Mouse (Mus musculus) heart, adult 2 months (tissue): ENCODE measurements around the gene Lrrfip1. TPM values are rescaled to one million over a fixed set of nuclear protein-coding genes. Genes with fewer than 3 reads are reported as not detected.

Experiments
- DNase-seq, 2 experiments: peaks; one replicate each; pipeline ENCODE4 v3.0.0; 2021
- H3K27ac ChIP-seq: fragments of 200-600 bp; 2 replicates; pipeline ENCODE4 v1.8.1; 2022
- H3K27me3 ChIP-seq: fragments of 200-500 bp; 2 replicates; pipeline ENCODE4 v1.6.1; 2012; ENCODE audit warnings: mild to moderate bottlenecking, low read length, inconsistent platforms, mixed read lengths; ENCODE audit not compliant: control insufficient read depth, insufficient read depth
- H3K36me3 ChIP-seq: fragments of 200-500 bp; 2 replicates; pipeline ENCODE4 v1.6.1; 2012; ENCODE audit warnings: low read length, inconsistent platforms; ENCODE audit not compliant: control insufficient read depth, insufficient read depth
- H3K4me1 ChIP-seq: fragments of 200-500 bp; 2 replicates; pipeline ENCODE4 v1.6.1; 2011; ENCODE audit warnings: low read length; ENCODE audit not compliant: control insufficient read depth, insufficient read depth
- H3K4me3 ChIP-seq: fragments of 200-600 bp; 2 replicates; pipeline ENCODE4 v1.8.1; 2022
- H3K79me2 ChIP-seq: fragments of 200-500 bp; replicated peaks from 2 replicates; pipeline ENCODE4 v1.6.1; 2012; ENCODE audit warnings: mild to moderate bottlenecking, inconsistent platforms, low read length, moderate library complexity, mixed read lengths; ENCODE audit not compliant: control insufficient read depth, insufficient read depth
- H3K9ac ChIP-seq: fragments of 200-500 bp; 2 replicates; pipeline ENCODE4 v1.6.1; 2012; ENCODE audit warnings: low read depth, mild to moderate bottlenecking, control low read depth, inconsistent platforms, low read length, mixed read lengths
- CTCF ChIP-seq: fragments of 200-600 bp; IDR thresholded peaks from 2 replicates; pipeline ENCODE4 v1.8.1; 2022; ENCODE audit warnings: antibody characterized with exemption, mild to moderate bottlenecking, moderate library complexity
- EP300 ChIP-seq: fragments of 200-500 bp; IDR thresholded peaks from 2 replicates; pipeline ENCODE4 v1.6.1; 2011; ENCODE audit warnings: low read depth, low read length, control low read depth; ENCODE audit not compliant: insufficient read depth
- POLR2A ChIP-seq: fragments of 200-500 bp; IDR thresholded peaks from 2 replicates; pipeline ENCODE4 v1.6.1; 2011; ENCODE audit warnings: mild to moderate bottlenecking, low read depth, low read length, control low read depth; ENCODE audit not compliant: insufficient read depth
- WGBS: fragments of 180-500 bp; shearing (Covaris S2); methylation state at CpG from one replicate; pipeline ENCODE4 v1.1.7; 2018; 5-methylcytosine and 5-hydroxymethylcytosine counted together
- intact Hi-C: fragments of 180-260 bp; cut with DNase I; formaldehyde crosslinking; loops from one replicate; pipeline ENCODE4 v1.15.1; 2025
- polyA plus RNA-seq: library from polyadenylated mRNA; depleted of rRNA; stranded (reverse); fragments of >200 nt; gene quantifications from 2 replicates; pipeline ENCODE4 v1.2.3, GENCODE M21; 2012
- total RNA-seq, 2 experiments: library from RNA; stranded (reverse); gene quantifications; 2 replicates each; pipeline ENCODE4 v1.2.3; 2021

Gene Lrrfip1
- total and polyA plus RNA-seq, 3 experiments = 32.9 to 75.5 (median 63.5) TPM

- Histone ChIP-seq H3K9ac (no peak overlapping the region), H3K4me3 (no peak overlapping the region), H3K27ac (peak overlapping the region; percentile 41; the same call in 1 of the 2 replicates), H3K27me3 (no peaks in the 10 kb centered on the region), H3K36me3 (peaks cover 4% of the 10 kb centered on the region; the same call in 1 of the 2 replicates), H3K79me2 (no peaks in the 10 kb centered on the region), H3K4me1 (peaks cover 5% of the 10 kb centered on the region)
- WGBS = 75% methylated on average over 8 of the region's 8 CpGs
- intact Hi-C loops = no loop called here
- no peak for DNase-seq
- TF ChIP-seq EP300 = no peak
- TF ChIP-seq CTCF = no peak
- TF ChIP-seq POLR2A = no peak
Observed at GRCm38 (mm10) chr1:91076946-91077345, 78.4 kb downstream of the Lrrfip1 start.

DNA sequence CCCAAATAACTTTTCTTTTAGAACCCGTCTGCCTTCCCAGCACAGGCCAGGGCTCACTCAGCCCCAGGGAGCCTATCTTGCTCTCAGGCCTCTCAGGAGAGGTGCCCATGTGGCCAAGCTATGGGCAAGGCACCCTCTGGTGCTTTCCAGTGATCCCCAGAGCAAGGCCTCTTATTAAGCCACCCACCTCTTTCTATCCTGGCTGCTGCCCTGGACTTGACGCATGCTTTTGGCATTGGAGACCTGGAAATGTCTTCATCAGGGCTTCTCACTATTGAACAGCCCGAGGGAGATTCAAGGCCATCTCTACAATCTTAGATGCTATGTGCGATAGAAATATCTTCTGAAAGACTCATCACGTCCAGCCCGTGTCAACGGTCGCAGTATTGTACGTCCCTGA lies 78.9 kb downstream of the Lrrfip1 start:
- peak overlapping the region; percentile 41; the same call in 1 of the 2 replicates for H3K27ac ChIP-seq
- 53% methylated on average over 9 of the region's 9 CpGs for WGBS
- H3K27me3 ChIP-seq = no peaks in the 10 kb centered on the region
- no peak for TF ChIP-seq POLR2A
- no peak for TF ChIP-seq EP300
- no peak for TF ChIP-seq CTCF
- no peak overlapping the region for H3K4me3 ChIP-seq
- intact Hi-C loops = no loop called here
- peaks cover 5% of the 10 kb centered on the region for H3K4me1 ChIP-seq
- H3K9ac ChIP-seq = no peak overlapping the region
- no peaks in the 10 kb centered on the region for H3K79me2 ChIP-seq
- DNase-seq = peak in 1 of 2 experiments; percentile 55
- H3K36me3 ChIP-seq = peaks cover 4% of the 10 kb centered on the region

DNA sequence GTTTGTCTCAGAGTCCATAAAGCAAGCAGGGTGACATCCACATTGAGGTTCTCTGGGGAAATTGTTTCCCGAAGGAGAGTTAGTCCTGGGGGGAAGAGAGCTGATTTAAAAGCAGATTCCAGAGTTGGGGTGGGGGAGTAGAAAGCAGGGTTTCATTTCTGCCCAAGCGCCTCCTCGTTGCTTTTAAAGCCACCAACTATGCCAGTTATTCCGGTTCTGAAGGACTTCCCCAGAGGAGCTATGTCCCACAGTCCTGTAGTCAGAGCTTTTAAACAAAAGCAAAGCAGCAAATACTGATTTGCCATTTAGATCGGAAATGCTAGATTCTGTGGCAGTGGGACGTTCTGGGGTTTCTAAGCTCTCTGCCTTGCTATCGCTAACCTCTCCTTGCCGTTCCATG lies 79.4 kb downstream of the Lrrfip1 start:
- no peak for DNase-seq
- peaks cover 8% of the 10 kb centered on the region for H3K4me1 ChIP-seq

DNA sequence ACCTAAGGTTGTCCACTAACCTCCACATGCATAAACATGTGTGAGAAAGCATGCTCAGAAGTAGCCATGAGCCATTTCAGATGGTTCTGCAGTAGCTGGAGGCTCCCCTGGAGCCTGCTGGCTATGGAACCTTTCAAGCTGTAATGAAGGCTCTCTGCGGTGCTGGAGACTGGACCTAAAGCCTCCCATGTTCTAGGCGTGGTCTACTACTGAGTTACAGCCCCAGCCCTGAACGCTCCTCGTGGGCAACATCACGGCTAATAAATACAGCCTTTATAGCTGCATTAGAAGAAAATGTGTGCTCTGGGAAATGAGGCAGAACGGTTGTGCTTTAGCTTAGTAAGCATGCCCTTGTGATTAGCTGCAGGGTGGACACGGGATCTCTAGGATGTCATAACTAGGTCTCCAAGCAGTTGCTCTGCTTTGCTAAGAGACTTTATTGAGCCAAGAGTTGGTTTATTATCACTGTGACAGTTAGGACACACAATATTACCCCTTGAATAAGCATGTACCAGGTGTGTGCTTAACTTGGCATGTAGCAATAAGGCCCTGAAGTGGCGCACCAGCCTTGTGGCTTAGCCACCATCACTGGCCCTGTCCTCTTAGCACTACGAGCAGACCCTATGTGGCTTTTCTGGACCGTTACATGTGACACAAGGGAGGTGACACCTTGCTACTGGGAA lies 81.3 kb downstream of the Lrrfip1 start:
- H3K36me3 ChIP-seq = peaks cover 6% of the 10 kb centered on the region
- peaks cover 15% of the 10 kb centered on the region for H3K4me1 ChIP-seq
- H3K9ac ChIP-seq = no peak overlapping the region
- no peaks in the 10 kb centered on the region for H3K27me3 ChIP-seq
- H3K4me3 ChIP-seq = no peak overlapping the region
- intact Hi-C loops = no loop called here
- DNase-seq = no peak
- peaks cover 2% of the 10 kb centered on the region; the same call in 1 of the 2 replicates for H3K79me2 ChIP-seq
- H3K27ac ChIP-seq = peak overlapping the region; percentile 15; the same call in 1 of the 2 replicates
- WGBS = 72% methylated on average over 10 of the region's 10 CpGs
- no peak for TF ChIP-seq POLR2A
- no peak for TF ChIP-seq CTCF
- TF ChIP-seq EP300 = no peak

More for the DNA sequence above, 79.4 kb downstream of the Lrrfip1 start:
- Histone ChIP-seq H3K9ac (no peak overlapping the region), H3K27me3 (no peaks in the 10 kb centered on the region), H3K4me3 (no peak overlapping the region), H3K36me3 (peaks cover 6% of the 10 kb centered on the region), H3K79me2 (no peaks in the 10 kb centered on the region), H3K27ac (peak overlapping the region; percentile 41; the same call in 1 of the 2 replicates)
- WGBS = 76% methylated on average over 8 of the region's 8 CpGs
- intact Hi-C loops = no loop called here
- TF ChIP-seq POLR2A (no peak), EP300 (no peak), CTCF (no peak)

GRCm38 (mm10) chr1:91080423-91080749 lies 81.8 kb downstream of the Lrrfip1 start:
- no peaks in the 10 kb centered on the region for H3K27me3 ChIP-seq
- no peak overlapping the region for H3K4me3 ChIP-seq
- DNase-seq = peak in 1 of 2 experiments; percentile 60
- TF ChIP-seq EP300 (0 out of 2 replicates have a peak, but pooled peaks have one; percentile 34), POLR2A (no peak), CTCF (peak; percentile 52)
- intact Hi-C loops = no loop called here
- H3K4me1 ChIP-seq = peaks cover 15% of the 10 kb centered on the region
- peaks cover 9% of the 10 kb centered on the region for H3K36me3 ChIP-seq
- 41% methylated on average over 7 of the region's 7 CpGs for WGBS
- peak overlapping the region; percentile 15; the same call in 1 of the 2 replicates for H3K27ac ChIP-seq
- H3K9ac ChIP-seq = no peak overlapping the region
- H3K79me2 ChIP-seq = peaks cover 2% of the 10 kb centered on the region; the same call in 1 of the 2 replicates

DNA sequence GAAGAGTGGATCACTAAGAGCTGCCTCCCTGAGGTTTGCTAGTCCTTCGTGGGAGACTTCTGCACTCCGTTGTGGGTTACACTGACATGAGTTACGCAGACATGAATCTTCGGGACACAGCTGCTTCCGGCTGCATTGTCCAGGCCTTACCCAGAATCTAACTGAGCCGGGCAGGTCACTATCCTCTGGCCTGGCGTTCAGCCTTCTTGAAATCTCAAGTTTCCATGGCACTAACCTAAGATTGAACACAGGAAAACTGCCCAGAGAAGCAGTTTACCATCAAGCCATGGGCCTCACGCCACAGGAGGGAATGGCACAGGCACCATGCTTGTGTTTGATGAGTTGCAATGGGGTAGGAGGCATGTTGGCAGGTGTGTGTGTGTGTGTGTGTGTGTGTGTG lies 85.8 kb downstream of the Lrrfip1 start:
- H3K27me3 ChIP-seq = no peaks in the 10 kb centered on the region
- H3K4me1 ChIP-seq = peaks cover 26% of the 10 kb centered on the region
- H3K9ac ChIP-seq = no peak overlapping the region
- H3K27ac ChIP-seq = no peak overlapping the region
- TF ChIP-seq CTCF (no peak), EP300 (no peak), POLR2A (no peak)
- peaks cover 6% of the 10 kb centered on the region for H3K36me3 ChIP-seq
- no peak for DNase-seq
- WGBS = 76% methylated on average over 8 of the region's 8 CpGs
- intact Hi-C loops = no loop called here
- no peak overlapping the region for H3K4me3 ChIP-seq
- H3K79me2 ChIP-seq = peaks cover 2% of the 10 kb centered on the region
